Mouse (Mus musculus): ENCODE measurements around the gene Clip2. TPM values are rescaled to one million over a fixed set of nuclear protein-coding genes. Genes with fewer than 3 reads are reported as not detected.

Clip2 gene
- polyA plus RNA-seq, 1 experiment, result 5.6 TPM

DNA sequence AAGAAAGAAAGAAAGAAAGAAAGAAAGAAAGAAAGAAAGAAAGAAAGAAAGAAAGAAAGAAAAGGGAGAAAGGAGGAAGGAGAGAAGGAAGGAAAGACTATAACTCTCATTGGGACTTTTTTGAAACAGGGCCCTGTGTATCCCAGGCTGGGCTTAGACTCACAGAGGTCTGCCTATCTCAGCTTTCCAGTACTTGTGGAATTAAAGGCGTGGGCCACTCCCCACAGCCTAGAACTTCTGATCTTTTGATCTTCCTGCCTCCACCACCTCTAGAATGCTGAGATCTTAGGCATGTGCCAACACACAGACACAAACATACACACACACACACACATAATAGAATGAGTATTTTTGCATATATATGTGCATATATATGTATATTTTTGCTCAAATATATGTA, 87.0 kb downstream of the Clip2 start:
- Histone ChIP-seq H3K9ac (ENCODE audit: low read depth, poor library complexity, severe bottlenecking) (no peak overlapping the region), H3K4me1 (ENCODE audit: control insufficient read depth, insufficient read depth, low read length) (no peaks in the 10 kb centered on the region), H3K27ac (ENCODE audit: insufficient read depth, low read length) (no peak overlapping the region), H3K27me3 (ENCODE audit: control insufficient read depth, insufficient read depth, low read length, poor library complexity, severe bottlenecking) (no peaks in the 10 kb centered on the region), H3K4me3 (ENCODE audit: low read depth, low read length) (no peak overlapping the region), H3K36me3 (ENCODE audit: control insufficient read depth, insufficient read depth, low read length, poor library complexity, severe bottlenecking) (no peaks in the 10 kb centered on the region), H3K9me3 (replicated peaks; ENCODE audit: control insufficient read depth, insufficient read depth, low read length, poor library complexity, severe bottlenecking) (no peaks in the 10 kb centered on the region)
- TF ChIP-seq POLR2A (IDR thresholded peaks at IDR 0.05; ENCODE audit: insufficient read depth, low read length), result no peak
- no peak for TF ChIP-seq EP300 (IDR thresholded peaks at IDR 0.05; ENCODE audit: insufficient read depth, low read depth, low read length)
- no peak for TF ChIP-seq CTCF (IDR thresholded peaks at IDR 0.05; ENCODE audit: low read depth, low read length)

DNA sequence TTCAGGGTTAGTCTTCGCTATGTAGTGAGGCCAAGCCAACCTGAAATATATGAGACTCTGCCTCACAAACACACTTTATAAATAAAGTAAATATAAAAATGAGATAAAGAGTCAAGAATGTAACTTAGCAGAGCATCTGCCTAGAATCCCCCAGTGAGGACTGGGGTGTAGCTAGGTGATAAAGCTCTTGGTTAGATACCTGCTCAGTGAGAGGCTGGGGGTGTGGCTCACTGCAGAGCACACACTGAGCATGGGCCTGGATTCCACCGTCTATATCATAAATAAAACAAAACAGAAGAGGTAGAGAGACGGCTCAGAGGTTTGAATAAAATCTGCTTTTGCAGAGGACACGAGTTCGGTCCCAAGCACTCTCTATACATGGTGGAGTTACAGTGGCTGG, 88.0 kb downstream of the Clip2 start:
- H3K4me1 ChIP-seq (ENCODE audit: control insufficient read depth, insufficient read depth, low read length), result no peaks in the 10 kb centered on the region
- no peaks in the 10 kb centered on the region for H3K9me3 ChIP-seq (replicated peaks; ENCODE audit: control insufficient read depth, insufficient read depth, low read length, poor library complexity, severe bottlenecking)
- no peak overlapping the region for H3K9ac ChIP-seq (ENCODE audit: low read depth, poor library complexity, severe bottlenecking)
- no peaks in the 10 kb centered on the region for H3K27me3 ChIP-seq (ENCODE audit: control insufficient read depth, insufficient read depth, low read length, poor library complexity, severe bottlenecking)
- TF ChIP-seq POLR2A (IDR thresholded peaks at IDR 0.05; ENCODE audit: insufficient read depth, low read length), result no peak
- H3K36me3 ChIP-seq (ENCODE audit: control insufficient read depth, insufficient read depth, low read length, poor library complexity, severe bottlenecking), result no peaks in the 10 kb centered on the region
- no peak overlapping the region for H3K4me3 ChIP-seq (ENCODE audit: low read depth, low read length)
- no peak overlapping the region for H3K27ac ChIP-seq (ENCODE audit: insufficient read depth, low read length)

DNA sequence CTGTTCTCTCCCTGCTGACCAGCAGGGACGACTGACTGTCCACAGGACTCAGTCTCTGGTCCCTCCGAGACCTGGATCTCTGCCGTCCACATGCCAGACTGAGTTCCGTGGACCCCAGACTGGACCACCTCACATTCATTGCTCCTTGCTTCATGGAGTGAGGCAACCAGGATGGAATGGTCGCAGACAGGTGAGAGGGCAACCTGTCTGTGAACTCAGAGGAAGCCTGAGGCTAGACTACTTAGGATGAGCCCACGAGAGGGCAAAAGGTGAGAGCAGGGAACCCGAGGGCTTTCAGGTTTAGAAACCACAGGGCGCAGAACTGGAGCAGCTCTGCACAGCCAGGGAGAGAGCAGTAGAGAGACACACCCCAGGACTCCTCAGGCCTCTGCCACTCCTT, 89.5 kb downstream of the Clip2 start:
- no peak for TF ChIP-seq CTCF (IDR thresholded peaks at IDR 0.05; ENCODE audit: low read depth, low read length)
- no peak for TF ChIP-seq POLR2A (IDR thresholded peaks at IDR 0.05; ENCODE audit: insufficient read depth, low read length)
- no peak for TF ChIP-seq EP300 (IDR thresholded peaks at IDR 0.05; ENCODE audit: insufficient read depth, low read depth, low read length)
- H3K9ac ChIP-seq (ENCODE audit: low read depth, poor library complexity, severe bottlenecking), result no peak overlapping the region
- no peak overlapping the region for H3K4me3 ChIP-seq (ENCODE audit: low read depth, low read length)
- no peaks in the 10 kb centered on the region for H3K36me3 ChIP-seq (ENCODE audit: control insufficient read depth, insufficient read depth, low read length, poor library complexity, severe bottlenecking)
- no peak overlapping the region for H3K27ac ChIP-seq (ENCODE audit: insufficient read depth, low read length)
- H3K4me1 ChIP-seq (ENCODE audit: control insufficient read depth, insufficient read depth, low read length), result no peaks in the 10 kb centered on the region
- no peaks in the 10 kb centered on the region for H3K9me3 ChIP-seq (replicated peaks; ENCODE audit: control insufficient read depth, insufficient read depth, low read length, poor library complexity, severe bottlenecking)
- H3K27me3 ChIP-seq (ENCODE audit: control insufficient read depth, insufficient read depth, low read length, poor library complexity, severe bottlenecking), result no peaks in the 10 kb centered on the region

DNA sequence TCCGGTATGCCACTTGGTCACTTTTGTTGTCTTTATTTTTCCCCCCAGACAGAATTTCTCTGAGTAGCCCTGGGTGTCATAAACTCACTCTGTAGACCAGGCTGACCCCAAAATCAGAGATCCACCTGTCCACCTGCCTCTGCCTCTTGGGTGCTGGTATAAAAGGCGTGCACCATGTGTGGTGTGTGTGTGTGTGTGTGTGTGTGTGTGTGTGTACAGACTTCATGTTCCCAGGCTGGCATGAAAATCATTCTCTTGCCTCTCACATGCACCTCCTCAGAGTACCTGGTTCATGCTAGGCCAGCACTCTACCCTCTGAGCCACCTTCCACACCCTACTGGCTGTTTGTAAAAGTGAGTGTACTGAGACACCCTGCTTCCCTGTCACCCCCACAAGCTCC, 89.9 kb downstream of the Clip2 start:
- Histone ChIP-seq H3K27ac (ENCODE audit: insufficient read depth, low read length) (no peak overlapping the region), H3K27me3 (ENCODE audit: control insufficient read depth, insufficient read depth, low read length, poor library complexity, severe bottlenecking) (no peaks in the 10 kb centered on the region), H3K36me3 (ENCODE audit: control insufficient read depth, insufficient read depth, low read length, poor library complexity, severe bottlenecking) (no peaks in the 10 kb centered on the region), H3K9ac (ENCODE audit: low read depth, poor library complexity, severe bottlenecking) (no peak overlapping the region), H3K9me3 (replicated peaks; ENCODE audit: control insufficient read depth, insufficient read depth, low read length, poor library complexity, severe bottlenecking) (no peaks in the 10 kb centered on the region), H3K4me1 (ENCODE audit: control insufficient read depth, insufficient read depth, low read length) (no peaks in the 10 kb centered on the region), H3K4me3 (ENCODE audit: low read depth, low read length) (no peak overlapping the region)
- TF ChIP-seq EP300 (IDR thresholded peaks at IDR 0.05; ENCODE audit: insufficient read depth, low read depth, low read length) (no peak), POLR2A (IDR thresholded peaks at IDR 0.05; ENCODE audit: insufficient read depth, low read length) (no peak), CTCF (IDR thresholded peaks at IDR 0.05; ENCODE audit: low read depth, low read length) (no peak)

DNA sequence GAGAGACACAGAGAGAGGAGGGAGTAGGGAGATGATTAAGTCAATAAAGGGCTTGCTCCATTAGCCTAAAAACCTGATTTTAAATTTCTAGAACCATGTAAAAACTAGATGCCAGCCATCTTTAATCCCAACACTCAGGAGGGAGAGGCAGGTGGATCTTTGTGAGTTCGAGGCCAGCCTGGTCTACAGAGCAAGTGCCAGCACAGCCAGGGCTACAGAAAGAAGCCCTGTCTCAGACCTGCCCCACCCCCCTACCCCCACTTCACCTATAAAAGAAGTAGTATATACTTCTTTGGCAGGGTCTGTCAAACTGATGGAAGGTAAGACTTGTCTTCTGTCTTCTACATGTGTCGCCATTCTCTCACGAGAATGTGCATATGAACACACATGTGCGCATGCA, 91.7 kb downstream of the Clip2 start:
- H3K4me3 ChIP-seq (ENCODE audit: low read depth, low read length), result no peak overlapping the region
- H3K36me3 ChIP-seq (ENCODE audit: control insufficient read depth, insufficient read depth, low read length, poor library complexity, severe bottlenecking), result no peaks in the 10 kb centered on the region
- no peaks in the 10 kb centered on the region for H3K4me1 ChIP-seq (ENCODE audit: control insufficient read depth, insufficient read depth, low read length)
- no peaks in the 10 kb centered on the region for H3K27me3 ChIP-seq (ENCODE audit: control insufficient read depth, insufficient read depth, low read length, poor library complexity, severe bottlenecking)
- no peak overlapping the region for H3K27ac ChIP-seq (ENCODE audit: insufficient read depth, low read length)
- no peaks in the 10 kb centered on the region for H3K9me3 ChIP-seq (replicated peaks; ENCODE audit: control insufficient read depth, insufficient read depth, low read length, poor library complexity, severe bottlenecking)
- no peak for TF ChIP-seq EP300 (IDR thresholded peaks at IDR 0.05; ENCODE audit: insufficient read depth, low read depth, low read length)
- no peak for TF ChIP-seq CTCF (IDR thresholded peaks at IDR 0.05; ENCODE audit: low read depth, low read length)
- no peak for TF ChIP-seq POLR2A (IDR thresholded peaks at IDR 0.05; ENCODE audit: insufficient read depth, low read length)
- no peak overlapping the region for H3K9ac ChIP-seq (ENCODE audit: low read depth, poor library complexity, severe bottlenecking)

DNA sequence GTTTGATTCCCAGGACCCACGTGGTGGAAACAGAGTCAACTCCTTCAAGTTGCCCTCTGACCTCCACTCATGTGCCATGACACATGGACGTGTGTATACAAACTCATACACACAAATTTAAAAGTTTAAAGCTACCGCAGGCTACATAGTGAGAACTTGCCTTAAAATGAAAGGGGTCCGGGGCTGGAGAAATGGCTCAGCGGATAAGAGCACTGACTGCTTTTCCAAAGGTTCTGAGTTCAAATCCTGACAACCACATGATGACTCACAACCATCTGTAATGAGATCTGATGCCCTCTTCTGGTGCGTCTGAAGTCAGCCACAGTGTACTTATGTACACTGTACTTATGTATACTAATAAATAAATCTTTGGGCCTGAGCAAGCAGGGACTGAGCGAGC, 93.1 kb downstream of the Clip2 start:
- no peaks in the 10 kb centered on the region for H3K36me3 ChIP-seq (ENCODE audit: control insufficient read depth, insufficient read depth, low read length, poor library complexity, severe bottlenecking)
- no peaks in the 10 kb centered on the region for H3K9me3 ChIP-seq (replicated peaks; ENCODE audit: control insufficient read depth, insufficient read depth, low read length, poor library complexity, severe bottlenecking)
- no peak overlapping the region for H3K4me3 ChIP-seq (ENCODE audit: low read depth, low read length)
- no peak overlapping the region for H3K27ac ChIP-seq (ENCODE audit: insufficient read depth, low read length)
- H3K9ac ChIP-seq (ENCODE audit: low read depth, poor library complexity, severe bottlenecking), result no peak overlapping the region
- TF ChIP-seq CTCF (IDR thresholded peaks at IDR 0.05; ENCODE audit: low read depth, low read length), result no peak
- TF ChIP-seq EP300 (IDR thresholded peaks at IDR 0.05; ENCODE audit: insufficient read depth, low read depth, low read length), result no peak
- TF ChIP-seq POLR2A (IDR thresholded peaks at IDR 0.05; ENCODE audit: insufficient read depth, low read length), result no peak
- H3K4me1 ChIP-seq (ENCODE audit: control insufficient read depth, insufficient read depth, low read length), result peaks cover 3% of the 10 kb centered on the region
- no peaks in the 10 kb centered on the region for H3K27me3 ChIP-seq (ENCODE audit: control insufficient read depth, insufficient read depth, low read length, poor library complexity, severe bottlenecking)

Measured in ES-Bruce4 (cell line).